Mouse (Mus musculus): ENCODE data around the gene Gm10135. TPM values are rescaled to one million over a fixed set of nuclear protein-coding genes. Genes with fewer than 3 reads are reported as not detected.

Gene Gm10135
- polyA plus RNA-seq, 1 experiment, result not detected

DNA sequence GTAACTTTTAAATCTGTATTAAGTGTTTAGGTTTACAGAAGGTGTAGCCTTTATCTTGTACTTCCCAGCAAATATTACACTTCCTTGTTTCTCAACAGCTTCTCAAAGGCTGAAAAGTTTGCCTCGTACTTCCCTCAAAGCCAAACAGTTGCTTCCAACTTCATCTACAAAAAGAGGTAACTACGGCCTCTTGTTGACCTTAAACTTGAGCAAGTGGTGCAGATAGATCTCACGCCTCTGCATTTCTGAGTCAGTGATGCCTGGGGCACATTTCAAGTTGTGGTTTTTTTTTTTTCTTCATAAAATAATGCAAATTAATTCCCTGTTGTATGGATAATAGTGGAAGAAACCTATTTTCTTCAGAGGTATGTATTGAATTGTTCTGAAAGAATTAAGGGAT is 8.8 kb downstream of the Gm10135 start:
- no peak for TF ChIP-seq POLR2A (IDR thresholded peaks at IDR 0.05; ENCODE audit: low read depth, low read length)
- no peak for TF ChIP-seq CTCF (IDR thresholded peaks at IDR 0.05; ENCODE audit: extremely low read depth, insufficient read length, insufficient replicate concordance, low read depth, low read length)
- H3K36me3 ChIP-seq (ENCODE audit: control insufficient read depth, insufficient read depth, low read length), result peaks cover 21% of the 10 kb centered on the region
- H3K27ac ChIP-seq (ENCODE audit: insufficient read depth, low read depth, low read length), result no peak overlapping the region
- H3K4me1 ChIP-seq (ENCODE audit: control insufficient read depth, insufficient read depth, insufficient read length, low read length), result no peaks in the 10 kb centered on the region
- H3K4me3 ChIP-seq (ENCODE audit: low read depth, low read length), result no peak overlapping the region
- WGBS, result 88% methylated on average over 3 of the region's 3 CpGs
- no peaks in the 10 kb centered on the region for H3K27me3 ChIP-seq (ENCODE audit: control insufficient read depth, insufficient read depth, low read length)

DNA sequence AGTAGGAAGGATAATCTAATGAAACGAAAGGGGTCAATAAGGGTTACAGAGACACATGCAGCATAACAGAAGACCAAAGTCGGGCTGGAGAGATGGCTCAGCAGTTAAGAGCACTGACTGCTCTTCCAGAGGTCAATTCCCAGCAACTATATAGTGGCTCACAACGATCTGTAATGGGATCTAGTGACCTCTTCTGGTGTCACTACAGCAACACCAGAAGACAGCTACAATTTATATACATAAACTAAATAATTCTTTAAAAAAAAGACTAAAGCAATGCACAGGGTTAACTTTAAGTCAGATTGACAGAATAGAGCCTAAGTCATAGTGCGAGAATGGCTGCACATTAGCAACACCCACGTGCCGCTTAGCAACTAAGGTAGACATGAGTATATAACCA is 14.4 kb downstream of the Gm10135 start:
- Histone ChIP-seq H3K27ac (ENCODE audit: insufficient read depth, low read depth, low read length) (no peak overlapping the region), H3K27me3 (ENCODE audit: control insufficient read depth, insufficient read depth, low read length) (no peaks in the 10 kb centered on the region), H3K4me3 (ENCODE audit: low read depth, low read length) (no peak overlapping the region), H3K36me3 (ENCODE audit: control insufficient read depth, insufficient read depth, low read length) (peaks cover 22% of the 10 kb centered on the region), H3K4me1 (ENCODE audit: control insufficient read depth, insufficient read depth, insufficient read length, low read length) (no peaks in the 10 kb centered on the region)
- TF ChIP-seq CTCF (IDR thresholded peaks at IDR 0.05; ENCODE audit: extremely low read depth, insufficient read length, insufficient replicate concordance, low read depth, low read length) (no peak), POLR2A (IDR thresholded peaks at IDR 0.05; ENCODE audit: low read depth, low read length) (no peak)
- WGBS, result 84% methylated on average over 6 of the region's 6 CpGs

DNA sequence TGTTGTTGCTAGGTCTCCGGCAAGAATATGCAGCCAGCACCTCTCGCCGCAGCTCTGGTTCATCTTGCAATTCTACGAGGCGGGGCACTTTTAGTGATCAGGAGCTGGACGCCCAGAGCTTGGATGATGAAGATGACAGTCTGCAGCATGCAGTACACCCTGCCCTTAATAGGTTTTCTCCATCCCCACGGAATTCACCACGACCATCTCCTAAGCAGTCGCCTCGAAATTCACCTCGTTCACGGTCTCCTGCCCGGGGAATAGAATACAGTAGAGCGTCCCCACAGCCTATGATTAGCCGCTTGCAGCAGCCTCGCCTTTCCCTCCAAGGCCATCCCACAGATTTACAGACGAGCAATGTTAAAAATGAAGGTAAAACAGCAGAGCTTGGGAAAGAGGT is 17.2 kb downstream of the Gm10135 start:
- no peaks in the 10 kb centered on the region for H3K4me1 ChIP-seq (ENCODE audit: control insufficient read depth, insufficient read depth, insufficient read length, low read length)
- H3K27me3 ChIP-seq (ENCODE audit: control insufficient read depth, insufficient read depth, low read length), result no peaks in the 10 kb centered on the region
- 88% methylated on average over 17 of the region's 17 CpGs for WGBS
- TF ChIP-seq CTCF (IDR thresholded peaks at IDR 0.05; ENCODE audit: extremely low read depth, insufficient read length, insufficient replicate concordance, low read depth, low read length), result no peak
- no peak for TF ChIP-seq POLR2A (IDR thresholded peaks at IDR 0.05; ENCODE audit: low read depth, low read length)
- H3K4me3 ChIP-seq (ENCODE audit: low read depth, low read length), result no peak overlapping the region
- peaks cover 19% of the 10 kb centered on the region for H3K36me3 ChIP-seq (ENCODE audit: control insufficient read depth, insufficient read depth, low read length)
- no peak overlapping the region for H3K27ac ChIP-seq (ENCODE audit: insufficient read depth, low read depth, low read length)

GRCm38 (mm10) chr5:72953996-72954604 is 20.4 kb downstream of the Gm10135 start:
- Histone ChIP-seq H3K4me1 (ENCODE audit: control insufficient read depth, insufficient read depth, insufficient read length, low read length) (no peaks in the 10 kb centered on the region), H3K36me3 (ENCODE audit: control insufficient read depth, insufficient read depth, low read length) (peaks cover 16% of the 10 kb centered on the region), H3K27ac (ENCODE audit: insufficient read depth, low read depth, low read length) (no peak overlapping the region), H3K27me3 (ENCODE audit: control insufficient read depth, insufficient read depth, low read length) (no peaks in the 10 kb centered on the region), H3K4me3 (ENCODE audit: low read depth, low read length) (no peak overlapping the region)
- no peak for TF ChIP-seq POLR2A (IDR thresholded peaks at IDR 0.05; ENCODE audit: low read depth, low read length)
- TF ChIP-seq CTCF (IDR thresholded peaks at IDR 0.05; ENCODE audit: extremely low read depth, insufficient read length, insufficient replicate concordance, low read depth, low read length), result no peak
- 85% methylated on average over 3 of the region's 3 CpGs for WGBS

DNA sequence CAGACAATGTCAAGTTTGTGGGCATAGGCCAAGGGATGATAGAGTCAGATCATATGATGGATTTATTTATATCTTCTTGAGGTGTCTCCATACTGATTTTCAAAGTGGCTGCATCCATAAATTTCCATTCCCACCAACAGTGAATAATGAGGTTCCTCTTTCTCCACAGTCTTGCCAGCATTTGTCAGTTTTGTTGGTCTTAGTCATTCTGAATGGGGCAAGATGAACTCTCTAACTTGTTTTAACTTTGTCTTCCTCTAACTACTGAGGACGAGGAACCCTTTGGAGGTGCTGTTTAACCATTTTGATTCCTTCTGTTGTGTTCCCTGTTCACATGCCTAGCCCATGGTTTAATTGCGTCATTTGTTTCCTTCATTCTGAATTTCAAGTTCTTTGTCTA is 24.2 kb downstream of the Gm10135 start:
- Histone ChIP-seq H3K27me3 (ENCODE audit: control insufficient read depth, insufficient read depth, low read length) (no peaks in the 10 kb centered on the region), H3K4me3 (ENCODE audit: low read depth, low read length) (no peak overlapping the region), H3K4me1 (ENCODE audit: control insufficient read depth, insufficient read depth, insufficient read length, low read length) (no peaks in the 10 kb centered on the region), H3K27ac (ENCODE audit: insufficient read depth, low read depth, low read length) (no peak overlapping the region), H3K36me3 (ENCODE audit: control insufficient read depth, insufficient read depth, low read length) (peaks cover 6% of the 10 kb centered on the region)
- TF ChIP-seq CTCF (IDR thresholded peaks at IDR 0.05; ENCODE audit: extremely low read depth, insufficient read length, insufficient replicate concordance, low read depth, low read length) (no peak), POLR2A (IDR thresholded peaks at IDR 0.05; ENCODE audit: low read depth, low read length) (no peak)
- 82% methylated on average over 2 of the region's 2 CpGs for WGBS

- WGBS, result 67% methylated on average over 1 of the region's 1 CpGs
- no peak for TF ChIP-seq CTCF (IDR thresholded peaks at IDR 0.05; ENCODE audit: extremely low read depth, insufficient read length, insufficient replicate concordance, low read depth, low read length)
- TF ChIP-seq POLR2A (IDR thresholded peaks at IDR 0.05; ENCODE audit: low read depth, low read length), result no peak
- H3K4me1 ChIP-seq (ENCODE audit: control insufficient read depth, insufficient read depth, insufficient read length, low read length), result no peaks in the 10 kb centered on the region
Observed at GRCm38 (mm10) chr5:72948136-72948535, 26.4 kb downstream of the Gm10135 start.

DNA sequence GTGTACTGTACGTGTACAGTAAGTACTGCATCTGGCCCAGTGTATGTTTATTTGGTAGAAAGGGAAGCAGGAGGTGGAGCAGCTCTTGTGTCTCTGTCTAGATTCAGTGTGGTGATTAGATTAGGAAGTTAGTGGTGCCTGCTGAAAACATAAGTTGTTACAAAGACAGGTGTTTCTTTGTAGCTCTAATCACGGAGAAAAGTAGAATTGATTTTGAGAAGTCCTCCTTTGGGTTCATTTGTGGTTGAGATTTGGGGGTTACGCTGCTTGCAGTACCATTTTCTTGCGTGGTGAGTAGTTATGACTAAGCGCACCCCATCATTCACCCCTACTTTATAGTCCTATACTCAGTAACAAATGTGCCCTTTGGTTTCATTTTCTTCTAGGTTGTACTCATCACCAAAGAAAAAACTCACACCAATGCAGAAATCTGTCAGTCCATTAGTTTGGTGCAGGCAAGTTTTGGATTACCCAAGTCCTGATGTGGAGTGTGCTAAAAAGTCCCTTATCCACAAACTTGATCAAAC is 33.5 kb downstream of the Gm10135 start:
- Histone ChIP-seq H3K4me1 (ENCODE audit: control insufficient read depth, insufficient read depth, insufficient read length, low read length) (peaks cover 3% of the 10 kb centered on the region; the same call in 1 of the 2 replicates), H3K4me3 (ENCODE audit: low read depth, low read length) (no peak overlapping the region), H3K27ac (ENCODE audit: insufficient read depth, low read depth, low read length) (no peak overlapping the region), H3K36me3 (ENCODE audit: control insufficient read depth, insufficient read depth, low read length) (peaks cover 4% of the 10 kb centered on the region; the same call in 1 of the 2 replicates), H3K27me3 (ENCODE audit: control insufficient read depth, insufficient read depth, low read length) (no peaks in the 10 kb centered on the region)
- 79% methylated on average over 5 of the region's 5 CpGs for WGBS
- TF ChIP-seq POLR2A (IDR thresholded peaks at IDR 0.05; ENCODE audit: low read depth, low read length) (no peak), CTCF (IDR thresholded peaks at IDR 0.05; ENCODE audit: extremely low read depth, insufficient read length, insufficient replicate concordance, low read depth, low read length) (no peak)

More at GRCm38 (mm10) chr5:72948136-72948535, 26.4 kb downstream of the Gm10135 start:
- H3K27me3 ChIP-seq (ENCODE audit: control insufficient read depth, insufficient read depth, low read length), result no peaks in the 10 kb centered on the region
- no peak overlapping the region for H3K4me3 ChIP-seq (ENCODE audit: low read depth, low read length)
- H3K27ac ChIP-seq (ENCODE audit: insufficient read depth, low read depth, low read length), result no peak overlapping the region
- H3K36me3 ChIP-seq (ENCODE audit: control insufficient read depth, insufficient read depth, low read length), result peaks cover 9% of the 10 kb centered on the region

All from small intestine, adult 2 months (tissue).